Mouse (Mus musculus) heart, postnatal 0 days (tissue): ENCODE measurements around the gene Nphs1.

ENCODE experiments used
- CTCF ChIP-seq: IDR thresholded peaks from 2 replicates; pipeline ENCODE4 v1.5.1; 2016; ENCODE audit warnings: antibody characterized with exemption, control low read depth, low read depth
- EP300 ChIP-seq: IDR thresholded peaks from 2 replicates; pipeline ENCODE4 v1.6.1; 2016; ENCODE audit warnings: antibody characterized with exemption, low read depth

GRCm38 (mm10) chr7:30419561-30420499 is 38.3 kb upstream of the Nphs1 start, which contains the start of gene Hcst:
- TF ChIP-seq CTCF (no peak), EP300 (no peak)
